Mouse (Mus musculus): ENCODE data around the gene Tedc1. TPM values are rescaled to one million over a fixed set of nuclear protein-coding genes. Genes with fewer than 3 reads are reported as not detected.
"Not testable (repeated sequence)": the region's sequence is repeated elsewhere in the genome, so short reads cannot be mapped to it uniquely, and the experiment has no call there.

Tedc1 gene
- polyA plus RNA-seq, 1 experiment, result 2.0 TPM

DNA sequence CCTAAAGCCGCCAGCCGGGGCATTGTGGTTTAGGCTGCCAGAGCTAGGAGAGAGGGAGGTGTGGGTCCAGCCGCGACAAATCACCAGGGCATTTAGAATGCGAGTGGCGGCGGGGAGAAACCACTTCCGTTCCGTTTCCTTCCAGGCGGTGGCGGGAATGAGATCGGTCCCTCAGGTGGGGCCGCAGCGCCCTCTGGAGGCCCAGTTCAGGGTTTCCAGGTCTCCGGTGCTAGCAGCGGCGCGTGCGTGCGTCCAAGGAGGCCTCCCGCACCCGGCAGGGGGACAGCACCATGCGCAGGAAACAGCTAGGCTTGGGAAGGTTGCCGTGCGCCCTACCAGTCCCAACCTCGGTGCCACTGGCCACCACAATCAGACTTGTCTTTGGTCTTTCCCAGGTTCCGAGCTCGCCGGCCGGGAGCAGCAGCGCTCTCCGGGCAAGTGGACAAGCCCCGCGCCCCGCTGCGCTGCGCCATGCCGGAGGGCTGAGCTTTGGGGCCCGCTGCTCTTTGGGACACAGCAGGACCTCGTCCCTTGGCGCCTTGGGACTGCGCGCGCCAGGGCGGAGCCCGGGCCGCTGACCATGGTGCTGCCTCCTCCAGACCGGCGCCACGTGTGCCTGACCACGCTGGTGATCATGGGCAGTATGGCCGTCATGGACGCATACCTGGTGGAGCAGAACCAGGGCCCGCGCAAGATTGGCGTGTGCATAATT is 31.5 kb downstream of the Tedc1 start:
- H3K4me3 ChIP-seq (ENCODE audit: insufficient read depth, low read length), result peak overlapping the region; percentile 54
- peaks cover 1% of the 10 kb centered on the region; the same call in 1 of the 2 replicates for H3K4me1 ChIP-seq (ENCODE audit: control insufficient read depth, insufficient read depth, low read length)
- no peak overlapping the region for H3K27ac ChIP-seq (ENCODE audit: insufficient read depth, low read length)
- no peak for TF ChIP-seq POLR2A (IDR thresholded peaks at IDR 0.05; ENCODE audit: extremely low read depth, insufficient read depth, low read length)
- TF ChIP-seq CTCF (IDR thresholded peaks at IDR 0.05; ENCODE audit: extremely low read depth, insufficient read depth, low read length), result peak; percentile 60

GRCm38 (mm10) chr12:113188349-113189055 is 32.3 kb downstream of the Tedc1 start:
- peak overlapping the region; percentile 54; the same call in 1 of the 2 replicates for H3K4me3 ChIP-seq (ENCODE audit: insufficient read depth, low read length)
- TF ChIP-seq POLR2A (IDR thresholded peaks at IDR 0.05; ENCODE audit: extremely low read depth, insufficient read depth, low read length) (no peak), CTCF (IDR thresholded peaks at IDR 0.05; ENCODE audit: extremely low read depth, insufficient read depth, low read length) (no peak)
- H3K4me1 ChIP-seq (ENCODE audit: control insufficient read depth, insufficient read depth, low read length), result peaks cover 1% of the 10 kb centered on the region; the same call in 1 of the 2 replicates
- H3K27ac ChIP-seq (ENCODE audit: insufficient read depth, low read length), result no peak overlapping the region

GRCm38 (mm10) chr12:113193423-113193822 is 37.2 kb downstream of the Tedc1 start:
- TF ChIP-seq CTCF (IDR thresholded peaks at IDR 0.05; ENCODE audit: extremely low read depth, insufficient read depth, low read length) (no peak), POLR2A (IDR thresholded peaks at IDR 0.05; ENCODE audit: extremely low read depth, insufficient read depth, low read length) (no peak)
- no peak overlapping the region for H3K27ac ChIP-seq (ENCODE audit: insufficient read depth, low read length)
- no peaks in the 10 kb centered on the region for H3K4me1 ChIP-seq (ENCODE audit: control insufficient read depth, insufficient read depth, low read length)
- H3K4me3 ChIP-seq (ENCODE audit: insufficient read depth, low read length), result no peak overlapping the region

DNA sequence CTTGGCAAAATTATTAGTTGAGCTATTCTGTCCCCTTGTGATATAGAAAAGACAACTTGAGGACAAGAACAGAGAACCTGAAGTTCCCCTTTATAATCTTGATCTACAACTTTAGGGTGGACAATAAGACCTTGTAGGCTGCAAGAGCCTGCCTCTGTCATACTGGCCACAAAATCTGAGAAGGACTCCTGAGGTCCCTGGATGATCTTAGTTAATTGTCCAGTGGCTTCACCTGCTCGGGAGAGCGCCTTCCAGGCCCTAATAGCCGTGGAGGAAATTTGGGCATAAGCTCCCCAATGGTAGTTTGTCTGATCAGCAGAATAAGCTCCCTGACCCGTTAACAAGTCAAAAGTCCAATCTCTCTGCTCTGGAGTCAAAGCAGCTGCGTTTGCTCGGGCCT is 42.9 kb downstream of the Tedc1 start:
- H3K4me1 ChIP-seq (ENCODE audit: control insufficient read depth, insufficient read depth, low read length); H3K27ac ChIP-seq (ENCODE audit: insufficient read depth, low read length); H3K4me3 ChIP-seq (ENCODE audit: insufficient read depth, low read length): not testable (repeated sequence)

DNA sequence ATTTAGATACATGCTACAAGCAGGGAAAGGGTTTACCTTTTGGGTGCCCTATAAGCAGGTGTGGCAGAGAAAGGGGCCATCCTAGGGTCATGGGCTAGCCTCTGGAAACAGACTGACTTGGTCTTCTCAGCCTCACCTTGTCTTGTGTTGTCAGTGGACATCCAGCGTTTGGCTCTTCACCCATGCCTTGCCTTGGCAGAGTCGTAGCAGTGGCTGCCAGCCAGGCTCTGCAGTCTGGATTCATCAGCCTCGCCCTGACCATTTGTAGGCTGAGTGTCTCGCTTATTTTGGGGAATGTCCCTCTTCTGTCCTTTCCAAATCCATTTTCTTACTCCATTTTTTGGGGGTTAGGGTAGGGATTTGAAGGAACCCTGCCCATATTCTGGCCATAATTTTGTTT is 45.1 kb downstream of the Tedc1 start:
- no peak overlapping the region for H3K4me3 ChIP-seq (ENCODE audit: insufficient read depth, low read length)
- no peak for TF ChIP-seq POLR2A (IDR thresholded peaks at IDR 0.05; ENCODE audit: extremely low read depth, insufficient read depth, low read length)
- TF ChIP-seq CTCF (IDR thresholded peaks at IDR 0.05; ENCODE audit: extremely low read depth, insufficient read depth, low read length), result no peak
- no peaks in the 10 kb centered on the region for H3K4me1 ChIP-seq (ENCODE audit: control insufficient read depth, insufficient read depth, low read length)
- no peak overlapping the region for H3K27ac ChIP-seq (ENCODE audit: insufficient read depth, low read length)

GRCm38 (mm10) chr12:113202008-113202407 is 45.8 kb downstream of the Tedc1 start:
- no peak overlapping the region for H3K27ac ChIP-seq (ENCODE audit: insufficient read depth, low read length)
- H3K4me3 ChIP-seq (ENCODE audit: insufficient read depth, low read length), result no peak overlapping the region
- TF ChIP-seq POLR2A (IDR thresholded peaks at IDR 0.05; ENCODE audit: extremely low read depth, insufficient read depth, low read length) (no peak), CTCF (IDR thresholded peaks at IDR 0.05; ENCODE audit: extremely low read depth, insufficient read depth, low read length) (no peak)
- no peaks in the 10 kb centered on the region for H3K4me1 ChIP-seq (ENCODE audit: control insufficient read depth, insufficient read depth, low read length)

GRCm38 (mm10) chr12:113203522-113203921 is 47.3 kb downstream of the Tedc1 start:
- TF ChIP-seq CTCF (IDR thresholded peaks at IDR 0.05; ENCODE audit: extremely low read depth, insufficient read depth, low read length) (no peak), POLR2A (IDR thresholded peaks at IDR 0.05; ENCODE audit: extremely low read depth, insufficient read depth, low read length) (no peak)
- Histone ChIP-seq H3K4me1 (ENCODE audit: control insufficient read depth, insufficient read depth, low read length) (no peaks in the 10 kb centered on the region), H3K4me3 (ENCODE audit: insufficient read depth, low read length) (no peak overlapping the region), H3K27ac (ENCODE audit: insufficient read depth, low read length) (no peak overlapping the region)

- TF ChIP-seq POLR2A (IDR thresholded peaks at IDR 0.05; ENCODE audit: extremely low read depth, insufficient read depth, low read length) (no peak), CTCF (IDR thresholded peaks at IDR 0.05; ENCODE audit: extremely low read depth, insufficient read depth, low read length) (peak; percentile 40; the same call in 1 of the 2 replicates)
- no peaks in the 10 kb centered on the region for H3K4me1 ChIP-seq (ENCODE audit: control insufficient read depth, insufficient read depth, low read length)
- no peak overlapping the region for H3K27ac ChIP-seq (ENCODE audit: insufficient read depth, low read length)
- H3K4me3 ChIP-seq (ENCODE audit: insufficient read depth, low read length), result no peak overlapping the region
These were observed 49.2 kb downstream of the Tedc1 start for GRCm38 (mm10) chr12:113205251-113205942.

DNA sequence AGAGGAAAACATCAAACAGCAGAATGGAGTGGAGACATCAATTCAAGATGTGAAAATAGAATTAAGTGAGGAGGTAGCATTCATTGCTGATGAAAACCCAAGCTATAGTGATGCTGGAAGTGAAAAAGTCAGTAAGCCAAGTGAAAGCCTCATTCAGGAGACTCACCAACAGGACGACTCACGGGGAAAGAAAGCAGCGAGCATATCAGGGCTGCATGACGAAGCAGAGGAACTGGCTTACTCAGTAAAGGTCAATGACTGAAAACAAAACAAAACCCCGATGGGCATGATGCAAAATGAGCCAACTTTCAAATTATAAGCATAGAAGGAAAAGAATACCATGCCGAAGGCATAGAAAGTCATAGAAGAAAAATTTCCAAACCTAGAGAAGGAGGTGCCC is 51.5 kb downstream of the Tedc1 start:
- H3K27ac ChIP-seq (ENCODE audit: insufficient read depth, low read length), result no peak overlapping the region
- TF ChIP-seq POLR2A (IDR thresholded peaks at IDR 0.05; ENCODE audit: extremely low read depth, insufficient read depth, low read length), result no peak
- no peak for TF ChIP-seq CTCF (IDR thresholded peaks at IDR 0.05; ENCODE audit: extremely low read depth, insufficient read depth, low read length)
- no peaks in the 10 kb centered on the region for H3K4me1 ChIP-seq (ENCODE audit: control insufficient read depth, insufficient read depth, low read length)
- H3K4me3 ChIP-seq (ENCODE audit: insufficient read depth, low read length), result no peak overlapping the region

Data from cortical plate, adult 2 months (tissue).